Mouse (Mus musculus): ENCODE data around the gene Ajm1.

The Ajm1 gene

DNA sequence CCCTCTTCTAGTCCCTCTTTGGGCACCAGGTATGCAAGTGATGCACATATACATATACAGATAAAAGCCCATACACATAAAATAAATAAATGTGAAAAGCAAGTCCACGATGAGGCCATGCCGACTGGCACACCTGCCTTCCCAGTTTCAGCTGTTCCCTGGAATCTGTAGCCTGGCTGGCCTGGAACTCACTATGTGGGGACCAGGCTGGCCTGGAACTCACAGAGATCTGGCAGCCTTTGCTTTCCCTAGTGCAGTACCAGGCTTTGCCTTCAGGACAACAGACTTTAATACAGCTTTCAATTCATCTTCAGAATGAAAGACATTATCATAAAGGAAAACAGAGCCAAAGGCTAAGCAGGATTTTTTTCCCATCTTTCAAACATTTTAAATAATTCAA lies 47.9 kb downstream of the Ajm1 start:
- DNase-seq (ENCODE audit: extremely low spot score): no peak

DNA sequence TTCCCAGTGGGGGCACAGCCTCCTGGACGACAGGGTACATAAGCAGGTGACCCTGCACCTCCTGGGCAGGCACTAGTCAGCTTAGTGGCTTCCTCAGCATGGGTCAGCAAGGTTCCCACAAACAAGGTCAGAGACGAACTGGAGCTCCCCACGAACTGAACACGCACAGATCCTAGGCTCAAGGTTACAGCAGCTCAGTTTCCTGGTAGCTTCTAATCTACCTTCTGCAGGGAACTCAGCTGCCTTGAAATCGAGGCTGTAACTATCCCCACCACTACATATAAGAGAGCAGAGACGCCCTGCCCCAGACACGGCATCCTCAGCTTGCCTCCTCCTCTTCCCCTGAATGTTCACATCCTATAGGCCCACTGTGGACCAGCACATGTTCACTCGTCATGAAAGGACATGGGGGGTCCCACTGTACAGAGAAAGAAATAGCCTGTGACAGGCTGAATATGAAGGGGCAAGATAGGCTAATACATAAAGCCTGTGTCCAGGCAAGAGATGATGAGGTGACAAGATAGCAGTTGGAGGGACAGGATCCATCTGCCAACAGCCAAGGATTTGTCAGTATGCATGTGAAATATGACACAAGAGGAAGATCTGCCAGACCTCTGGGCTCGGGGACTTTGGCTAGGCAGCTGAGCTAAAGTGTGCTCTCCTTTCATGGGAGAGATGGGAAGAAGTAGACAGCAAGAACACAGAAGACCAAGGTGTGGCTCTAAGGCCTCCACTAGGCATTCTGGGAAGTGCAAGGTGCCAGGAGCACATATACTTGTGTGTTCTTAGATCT lies 54.9 kb downstream of the Ajm1 start:
- DNase-seq (ENCODE audit: extremely low spot score): no peak

Data from embryo, embryonic 9.5 days (tissue).